Mouse (Mus musculus) MN1 (cell line): ENCODE measurements around the gene Ush2a.

ENCODE experiments used
- DNase-seq: peaks from one replicate; pipeline ENCODE4 v3.0.0-alpha.2; 2016; ENCODE audit warnings: low spot score

Gene Ush2a

GRCm38 (mm10) chr1:188261903-188262682 is at the start of gene Ush2a:
Ush2a (plus strand) TSS chr1:188262023.
- DNase-seq, result no peak

DNA sequence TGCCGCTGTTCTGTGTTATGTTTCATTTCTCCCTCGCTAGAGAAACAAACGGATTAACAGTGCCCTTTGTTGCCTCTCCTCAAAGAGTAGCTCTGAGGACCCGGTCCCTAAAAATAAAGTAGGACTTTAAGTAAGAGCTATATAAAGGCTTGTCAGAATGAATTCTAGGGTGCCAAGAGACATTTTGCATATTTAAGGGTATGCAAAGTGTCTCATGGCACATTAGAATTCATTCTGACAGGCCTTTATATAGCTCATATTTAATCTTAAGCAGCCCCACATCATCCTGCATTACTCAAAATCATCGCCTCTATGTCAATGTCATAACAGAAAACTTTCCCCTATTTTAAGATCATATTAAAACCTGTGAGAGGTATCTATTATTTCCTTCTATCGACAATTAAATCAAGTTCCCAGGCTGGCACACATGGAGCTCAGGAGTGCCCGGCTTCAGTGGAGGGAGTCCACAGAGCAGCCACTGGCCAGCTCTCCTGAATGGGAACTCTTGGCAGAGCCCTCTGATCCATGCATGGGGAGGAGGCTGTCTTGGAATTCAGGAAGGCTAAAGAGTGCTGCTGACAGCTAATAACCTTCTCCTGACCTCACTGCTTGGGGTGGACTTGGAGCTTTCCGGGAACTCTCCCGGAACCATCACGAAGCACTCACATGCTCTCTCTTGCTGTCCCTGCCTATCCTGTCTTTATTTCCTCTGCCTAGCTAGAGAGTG is 46.8 kb upstream of the Ush2a start:
- no peak for DNase-seq

GRCm38 (mm10) chr1:188221226-188221792 is 40.5 kb upstream of the Ush2a start:
- DNase-seq, result no peak

DNA sequence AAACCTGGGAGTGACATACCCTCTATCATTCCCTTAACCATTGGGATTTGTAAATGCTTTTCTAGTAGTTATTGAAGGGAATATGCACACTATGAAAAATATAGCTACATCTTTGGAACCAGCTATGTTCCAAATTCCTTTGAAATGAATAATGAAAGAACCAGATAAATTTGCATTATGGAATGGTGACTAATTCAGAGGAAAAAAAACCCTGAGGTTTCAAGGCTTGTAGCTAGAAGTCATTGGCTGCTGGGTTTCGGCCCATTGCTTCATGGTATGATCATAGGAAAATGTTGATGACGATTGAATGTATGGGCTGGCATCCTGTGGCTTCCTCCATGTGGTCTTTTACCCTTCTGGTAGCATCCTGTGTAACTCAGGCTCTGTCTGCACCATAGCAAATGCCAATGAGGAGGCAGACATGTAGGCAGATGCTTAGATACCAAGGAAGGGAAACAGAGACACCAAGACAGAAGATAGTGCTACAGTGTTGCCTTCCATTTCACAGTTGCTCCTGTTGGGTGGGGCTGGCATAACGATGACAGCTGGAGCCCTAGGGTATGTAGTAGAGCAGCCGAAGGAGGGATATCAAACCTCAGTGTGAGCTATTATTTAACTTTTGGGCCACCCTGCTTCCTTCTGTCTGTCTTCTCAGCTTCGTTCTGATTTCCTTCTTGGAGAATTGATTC is 28.6 kb upstream of the Ush2a start:
- DNase-seq, result no peak

GRCm38 (mm10) chr1:188238636-188239035 is 23.2 kb upstream of the Ush2a start:
- DNase-seq, result no peak

GRCm38 (mm10) chr1:188241766-188242165 is 20.1 kb upstream of the Ush2a start:
- no peak for DNase-seq

DNA sequence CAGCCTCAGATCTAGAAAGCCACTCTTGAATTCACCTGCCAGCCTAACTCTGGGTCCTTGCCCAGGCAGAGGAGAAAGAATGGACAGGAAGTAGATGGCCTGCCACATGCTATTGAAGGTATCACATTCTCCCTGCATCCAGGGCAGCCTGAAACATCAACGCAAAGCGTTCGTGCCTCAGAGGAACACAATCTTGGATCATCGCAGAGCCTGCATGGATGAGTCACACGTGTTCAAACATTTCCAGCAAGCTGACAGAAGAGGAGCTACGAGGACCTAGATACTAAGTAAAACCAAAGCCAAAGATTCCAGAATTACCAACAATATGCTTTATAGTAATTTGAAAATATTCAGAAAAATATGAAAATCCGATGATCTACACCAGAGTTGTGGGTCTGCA is 4.3 kb upstream of the Ush2a start:
- DNase-seq, result no peak

DNA sequence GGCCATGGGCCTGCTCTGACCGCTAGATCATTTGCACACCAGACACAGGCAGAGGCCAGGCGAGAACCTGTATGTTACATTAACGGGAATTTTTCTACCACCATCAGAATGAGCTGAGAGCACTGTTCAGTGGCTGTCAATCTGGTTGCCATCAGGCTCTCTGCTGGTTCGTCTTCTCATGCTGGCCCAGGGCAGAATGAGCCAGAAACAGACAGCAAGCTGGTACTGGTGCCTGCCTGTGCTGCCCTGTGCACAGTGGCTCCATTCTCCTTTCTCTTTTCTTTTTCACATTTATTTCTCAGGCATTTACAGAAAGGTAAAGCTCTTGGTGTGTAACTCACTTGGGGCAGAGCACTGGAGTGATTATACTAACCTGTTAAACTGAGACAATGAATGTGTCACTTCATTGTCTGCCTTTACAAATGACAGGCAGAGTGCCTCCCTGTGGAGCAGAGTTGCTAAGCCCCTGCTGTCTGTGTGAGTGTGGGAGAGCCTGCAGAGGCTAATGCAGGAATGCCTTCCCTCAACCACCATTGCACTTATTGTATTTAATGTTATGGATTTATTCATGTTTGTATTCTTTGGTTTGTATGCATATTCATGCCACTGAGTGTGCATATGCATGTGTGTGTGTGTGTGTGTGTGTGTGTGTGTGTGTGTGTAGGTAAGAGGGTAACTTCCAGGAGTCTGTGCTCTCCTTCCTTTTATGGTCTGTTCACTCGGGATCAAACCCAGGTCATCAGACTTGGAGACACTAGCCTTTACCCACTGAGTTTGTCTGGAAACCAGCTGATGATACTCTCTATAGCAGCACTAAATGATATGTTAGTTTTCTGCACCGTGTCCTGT is 1.3 kb upstream of the Ush2a start:
- DNase-seq, result no peak

- DNase-seq, result no peak
Measured at GRCm38 (mm10) chr1:188267127-188267722, 5.4 kb downstream of the Ush2a start.

DNA sequence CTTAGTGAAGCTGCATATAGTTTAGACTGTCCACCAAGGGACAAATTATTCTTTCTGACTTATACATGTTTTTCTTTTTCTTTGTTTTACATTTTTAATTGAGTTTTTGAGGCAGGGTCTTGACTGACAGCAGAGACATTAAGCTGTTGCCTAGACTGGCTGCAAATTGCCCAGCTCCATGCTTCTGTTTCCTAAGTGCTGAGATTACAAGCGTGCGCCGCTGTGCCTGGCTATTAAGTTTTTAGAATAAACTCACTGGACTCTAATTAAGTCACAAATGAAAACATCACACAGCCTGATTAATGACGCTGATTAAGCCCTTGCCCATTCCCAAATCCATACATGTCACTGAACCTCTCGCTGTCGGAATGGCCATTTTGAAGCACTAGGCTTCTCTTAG is 7.2 kb downstream of the Ush2a start:
- DNase-seq, result no peak

DNA sequence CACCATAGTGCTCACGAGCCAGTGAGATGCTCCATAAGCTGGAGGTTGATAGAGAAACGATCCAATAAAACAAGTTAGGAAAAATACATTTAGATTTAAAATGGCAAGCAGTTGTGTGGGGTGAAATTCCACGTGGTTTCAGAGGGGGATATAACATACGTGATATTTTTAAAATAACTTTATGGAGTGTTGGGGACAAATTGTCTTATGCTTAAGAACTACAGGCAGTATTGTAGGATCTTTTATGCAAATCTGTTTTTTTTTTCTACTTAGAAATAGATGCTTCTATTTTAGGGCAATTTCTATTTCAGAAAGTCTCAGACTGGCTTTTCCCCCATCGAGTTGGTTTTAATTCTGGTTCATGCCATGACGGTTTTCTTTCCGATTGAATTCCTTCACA is 51.5 kb downstream of the Ush2a start:
- DNase-seq, result no peak

- DNase-seq, result no peak
Measured at GRCm38 (mm10) chr1:188316574-188316973, 54.8 kb downstream of the Ush2a start.

- no peak for DNase-seq
Measured at GRCm38 (mm10) chr1:188320204-188320603, 58.4 kb downstream of the Ush2a start.

GRCm38 (mm10) chr1:188321534-188321933 is 59.7 kb downstream of the Ush2a start:
- no peak for DNase-seq

DNA sequence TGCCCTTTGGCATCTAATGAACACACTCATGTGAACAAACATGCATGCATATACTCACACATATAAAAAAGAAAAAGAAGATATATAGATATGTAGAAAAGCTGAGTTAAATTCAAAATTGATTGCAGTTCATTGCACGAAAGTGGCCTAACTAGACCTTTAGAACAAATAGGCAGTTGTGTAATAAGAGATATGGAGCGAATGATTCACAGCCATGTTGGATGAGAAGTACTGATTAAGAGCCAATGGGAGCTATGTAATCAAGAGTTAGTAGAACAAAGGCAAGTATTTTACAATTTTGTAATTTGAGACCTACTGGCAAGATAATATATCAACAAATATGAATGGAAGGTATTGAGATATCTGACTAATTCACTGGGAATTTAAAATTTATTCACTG is 68.6 kb downstream of the Ush2a start:
- DNase-seq, result no peak

DNA sequence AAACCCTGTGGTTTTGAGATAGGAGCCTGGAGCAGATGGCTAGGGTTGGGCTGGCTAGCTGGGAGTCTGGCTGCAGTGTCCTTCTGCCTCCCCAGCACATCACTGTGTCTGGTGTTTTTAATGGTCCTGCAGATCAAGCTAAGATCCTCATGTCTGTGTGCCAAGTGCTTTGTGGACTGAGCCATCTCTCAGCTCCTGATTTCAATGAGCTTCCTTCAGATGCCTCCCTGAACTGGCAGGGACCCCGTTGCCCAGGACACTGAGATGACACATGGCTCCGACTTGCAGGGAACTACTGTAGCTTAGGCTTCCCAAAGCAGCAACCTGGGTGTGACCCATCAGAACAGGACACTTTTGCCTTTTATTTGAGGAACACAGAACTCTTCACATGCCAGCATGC is 72.1 kb downstream of the Ush2a start:
- no peak for DNase-seq

GRCm38 (mm10) chr1:188347762-188348161 is 85.9 kb downstream of the Ush2a start:
- no peak for DNase-seq

DNA sequence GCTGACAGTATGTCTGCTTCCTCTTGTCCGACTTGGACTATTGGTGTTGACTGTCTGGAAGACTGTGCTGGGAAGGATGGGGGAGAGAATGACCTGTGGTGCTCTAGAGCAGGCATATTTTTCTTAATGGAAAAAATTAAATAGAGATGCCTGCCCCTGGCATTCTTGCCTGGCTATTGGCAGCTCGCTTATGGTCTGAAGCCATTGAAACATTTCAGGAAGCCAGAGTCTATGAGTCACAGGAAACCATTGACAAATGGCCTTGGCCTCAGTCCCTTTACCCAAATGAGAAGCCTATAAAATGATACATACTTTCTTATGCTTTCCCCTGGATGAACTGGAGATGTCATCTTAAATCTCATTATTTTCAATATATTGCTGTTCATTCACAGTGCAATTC is 92.9 kb downstream of the Ush2a start:
- DNase-seq, result no peak

DNA sequence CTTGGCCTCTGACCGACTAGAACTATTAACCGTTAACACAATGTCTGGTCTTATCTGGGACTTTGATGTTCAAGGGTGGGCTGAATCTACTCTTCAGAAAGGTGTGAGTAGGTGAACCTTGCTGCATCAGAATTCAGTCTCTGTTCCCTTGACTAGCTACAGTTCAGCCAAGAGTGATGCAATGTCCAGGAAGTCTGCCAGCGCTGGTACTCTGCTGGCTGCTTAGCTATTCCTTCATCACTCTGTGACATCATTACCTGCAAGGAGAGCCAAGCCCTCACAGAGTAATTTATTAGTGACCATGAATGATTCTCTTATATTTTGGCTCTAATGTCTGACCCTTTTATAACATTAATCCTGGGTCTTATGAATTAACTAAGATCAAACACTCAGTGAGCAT is 101.7 kb downstream of the Ush2a start:
- no peak for DNase-seq

- DNase-seq, result no peak
Measured at GRCm38 (mm10) chr1:188385180-188385579, 123.4 kb downstream of the Ush2a start.

- no peak for DNase-seq
Measured at GRCm38 (mm10) chr1:188385733-188386261, 124.0 kb downstream of the Ush2a start.
